Mouse (Mus musculus): ENCODE results near the gene Tcf20. TPM values are rescaled to one million over a fixed set of nuclear protein-coding genes. Genes with fewer than 3 reads are reported as not detected.

The Tcf20 gene
- polyA plus RNA-seq (2016; fragmentation: Nextera tagmentation; extraction: Ambion mirVana) = 3.9 and 4.0 TPM in 2 replicates

DNA sequence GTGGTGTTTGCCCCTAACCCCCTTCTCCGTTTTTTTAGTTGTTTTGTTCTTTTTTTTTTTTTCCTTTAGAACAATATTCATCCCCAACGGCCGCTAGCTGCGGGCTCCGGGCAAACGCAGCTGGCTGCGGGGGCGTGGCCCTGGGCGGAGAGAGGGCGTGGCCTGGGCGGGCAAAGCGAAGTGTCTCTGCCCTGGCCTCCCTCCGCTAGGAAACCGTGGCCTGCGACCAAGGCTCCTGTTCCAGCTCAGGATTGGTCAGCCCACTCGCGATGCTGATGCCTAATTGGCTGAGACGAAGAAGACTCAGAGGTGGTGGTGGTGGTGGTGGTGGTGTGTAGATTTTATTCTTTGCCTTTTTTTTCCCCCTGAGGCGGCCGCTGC lies at the start of gene Tcf20:
Tcf20 (minus strand) TSS at position 141 of the 381 bp plus-strand sequence.
- peak; percentile 85 for ATAC-seq
- H3K9ac ChIP-seq = peak within 1 kb of the TSS; percentile 32; the same call in 1 of the 2 replicates
- H3K4me2 ChIP-seq = peak within 1 kb of the TSS; percentile 76
- H3K27me3 ChIP-seq (replicated peaks) = peaks cover 88% of the 10 kb centered on the region
- H3K9me3 ChIP-seq (replicated peaks) = no peaks in the 10 kb centered on the region
- H3K4me1 ChIP-seq = peaks cover 14% of the 10 kb centered on the region
- H3K27ac ChIP-seq = no peak within 1 kb of the TSS
- H3K36me3 ChIP-seq = no peaks in the 10 kb centered on the region
- H3K4me3 ChIP-seq = peak within 1 kb of the TSS; percentile 49
- 0% methylated on average over 20 of the region's 20 CpGs for WGBS (ENCODE audit: insufficient replicate concordance)

- Histone ChIP-seq H3K9me3 (replicated peaks) (no peaks in the 10 kb centered on the region), H3K4me3 (no peak overlapping the region), H3K4me1 (peaks cover 30% of the 10 kb centered on the region), H3K9ac (no peak overlapping the region), H3K27me3 (replicated peaks) (peaks cover 43% of the 10 kb centered on the region), H3K36me3 (no peaks in the 10 kb centered on the region), H3K4me2 (no peak overlapping the region), H3K27ac (no peak overlapping the region)
- 82% methylated on average over 14 of the region's 14 CpGs for WGBS (ENCODE audit: insufficient replicate concordance)
- ATAC-seq = no peak
Observed at GRCm38 (mm10) chr15:83036900-83037519, 49.3 kb upstream of the Tcf20 start.

DNA sequence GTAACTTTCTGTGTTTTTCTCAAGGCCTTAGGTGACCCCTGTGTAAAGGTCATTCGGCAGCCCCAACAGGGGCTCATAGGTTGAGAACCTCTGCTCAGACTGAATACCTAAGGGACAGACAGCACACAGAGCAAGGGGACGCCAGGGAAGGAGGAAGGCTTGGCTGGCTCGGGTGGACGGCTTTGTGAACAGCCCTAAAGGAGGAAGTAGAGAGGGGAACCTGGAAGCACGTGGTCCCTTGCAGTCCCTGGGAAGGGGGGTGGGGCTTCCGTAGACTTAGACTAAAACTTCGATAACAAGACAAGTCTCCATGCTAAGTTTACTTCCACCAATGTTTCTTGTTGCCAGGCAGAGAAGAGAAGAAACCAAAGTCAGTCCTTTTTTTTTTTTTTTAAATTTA lies 48.4 kb upstream of the Tcf20 start:
- Histone ChIP-seq H3K9ac (no peak overlapping the region), H3K4me1 (peaks cover 30% of the 10 kb centered on the region), H3K27ac (no peak overlapping the region), H3K36me3 (no peaks in the 10 kb centered on the region), H3K4me2 (no peak overlapping the region), H3K27me3 (replicated peaks) (peaks cover 48% of the 10 kb centered on the region), H3K4me3 (no peak overlapping the region), H3K9me3 (replicated peaks) (no peaks in the 10 kb centered on the region)
- 16% methylated on average over 7 of the region's 7 CpGs for WGBS (ENCODE audit: insufficient replicate concordance)
- no peak for ATAC-seq

GRCm38 (mm10) chr15:83034275-83034977 lies 46.8 kb upstream of the Tcf20 start:
- Histone ChIP-seq H3K36me3 (no peaks in the 10 kb centered on the region), H3K9me3 (replicated peaks) (no peaks in the 10 kb centered on the region), H3K27ac (no peak overlapping the region), H3K4me2 (peak overlapping the region; percentile 40), H3K27me3 (replicated peaks) (peaks cover 47% of the 10 kb centered on the region), H3K4me3 (peak overlapping the region; percentile 10; the same call in 1 of the 2 replicates), H3K4me1 (peaks cover 40% of the 10 kb centered on the region), H3K9ac (no peak overlapping the region)
- no peak for ATAC-seq
- WGBS (ENCODE audit: insufficient replicate concordance) = 26% methylated on average over 17 of the region's 17 CpGs

DNA sequence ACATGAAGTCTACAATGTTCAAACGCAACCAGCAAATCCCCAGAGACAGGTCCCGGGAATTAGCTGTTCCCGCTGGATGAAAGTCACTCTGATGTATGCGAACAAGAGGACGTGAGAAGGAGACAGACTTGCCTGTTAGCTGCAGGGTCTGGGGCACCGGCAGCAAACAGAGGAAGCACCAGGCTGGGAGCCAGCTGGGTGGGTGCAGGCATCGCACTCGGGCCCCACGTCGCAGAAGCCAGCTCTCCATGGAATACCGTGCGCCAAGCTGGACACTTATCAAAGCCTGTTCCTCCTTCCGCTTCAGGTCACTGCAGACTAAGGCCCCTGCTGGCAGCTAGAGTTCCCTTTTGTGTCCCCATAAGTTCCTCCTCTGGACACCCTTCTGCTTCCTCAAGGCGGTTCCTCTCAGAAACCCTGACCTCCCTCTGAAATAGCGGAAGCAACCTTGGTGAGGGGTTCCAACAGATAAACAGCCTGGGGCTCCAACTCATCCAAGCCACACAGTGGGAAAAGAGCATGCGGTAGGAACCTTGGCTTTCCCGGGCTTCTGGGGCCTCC lies 45.4 kb upstream of the Tcf20 start, which contains the start of gene Nfam1:
Nfam1 (minus strand) TSS at position 326 of the 561 bp plus-strand sequence.
- 10% methylated on average over 17 of the region's 17 CpGs for WGBS (ENCODE audit: insufficient replicate concordance)
- H3K27ac ChIP-seq = 0 out of 2 replicates have a peak within 1 kb of the TSS, but pooled peaks have one; percentile 14

GRCm38 (mm10) chr15:83030884-83031283 lies 43.2 kb upstream of the Tcf20 start:
- WGBS (ENCODE audit: insufficient replicate concordance) = 36% methylated on average over 4 of the region's 4 CpGs

More for the DNA sequence above, 45.4 kb upstream of the Tcf20 start, which contains the start of gene Nfam1:
- H3K36me3 ChIP-seq = no peaks in the 10 kb centered on the region
- H3K9ac ChIP-seq = 0 out of 2 replicates have a peak within 1 kb of the TSS, but pooled peaks have one; percentile 12
- H3K4me3 ChIP-seq = peak within 1 kb of the TSS; percentile 23
- peak within 1 kb of the TSS; percentile 40 for H3K4me2 ChIP-seq
- 0 out of 2 replicates have a peak, but pooled peaks have one; percentile 26 for ATAC-seq
- no peaks in the 10 kb centered on the region for H3K9me3 ChIP-seq (replicated peaks)
- H3K27me3 ChIP-seq (replicated peaks) = peaks cover 44% of the 10 kb centered on the region
- H3K4me1 ChIP-seq = peaks cover 40% of the 10 kb centered on the region

GRCm38 (mm10) chr15:83029725-83030718 lies 42.4 kb upstream of the Tcf20 start:
- no peaks in the 10 kb centered on the region for H3K9me3 ChIP-seq (replicated peaks)
- H3K36me3 ChIP-seq = no peaks in the 10 kb centered on the region
- H3K4me1 ChIP-seq = peaks cover 40% of the 10 kb centered on the region
- WGBS (ENCODE audit: insufficient replicate concordance) = 38% methylated on average over 11 of the region's 11 CpGs
- no peak overlapping the region for H3K4me3 ChIP-seq
- no peak overlapping the region; the same call in 1 of the 2 replicates for H3K27ac ChIP-seq
- ATAC-seq = no peak
- 0 out of 2 replicates have a peak overlapping the region, but pooled peaks have one; percentile 7 for H3K4me2 ChIP-seq
- H3K27me3 ChIP-seq (replicated peaks) = peaks cover 49% of the 10 kb centered on the region
- no peak overlapping the region for H3K9ac ChIP-seq

More at GRCm38 (mm10) chr15:83030884-83031283, 43.2 kb upstream of the Tcf20 start:
- Histone ChIP-seq H3K27ac (no peak overlapping the region), H3K27me3 (replicated peaks) (peaks cover 50% of the 10 kb centered on the region), H3K4me2 (no peak overlapping the region), H3K36me3 (no peaks in the 10 kb centered on the region), H3K4me1 (peaks cover 42% of the 10 kb centered on the region), H3K4me3 (no peak overlapping the region), H3K9me3 (replicated peaks) (no peaks in the 10 kb centered on the region), H3K9ac (no peak overlapping the region)
- no peak for ATAC-seq

DNA sequence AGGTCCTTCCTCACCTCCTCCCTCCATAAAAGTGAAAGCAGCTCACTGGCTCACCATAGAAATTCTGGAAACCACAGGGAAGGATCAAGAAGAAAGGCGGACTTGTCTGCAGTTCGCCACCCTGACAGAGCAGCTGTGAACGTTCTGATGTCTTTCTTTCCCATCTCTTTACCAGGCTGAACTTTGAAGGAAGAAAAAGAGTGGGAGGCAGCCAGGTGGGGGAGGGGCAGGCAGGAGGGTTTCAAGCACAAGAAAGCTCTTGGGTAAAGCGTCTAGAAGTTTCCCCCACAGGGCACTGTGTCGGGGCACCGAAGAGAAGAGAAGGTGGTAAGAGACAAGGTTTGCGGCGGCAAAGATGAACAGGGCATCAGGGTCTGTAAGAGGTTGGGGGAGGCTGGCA lies 38.5 kb upstream of the Tcf20 start:
- H3K27ac ChIP-seq = no peak overlapping the region
- no peak overlapping the region for H3K9ac ChIP-seq
- 54% methylated on average over 8 of the region's 8 CpGs for WGBS (ENCODE audit: insufficient replicate concordance)
- H3K4me1 ChIP-seq = peaks cover 20% of the 10 kb centered on the region
- no peaks in the 10 kb centered on the region for H3K9me3 ChIP-seq (replicated peaks)
- no peak overlapping the region for H3K4me3 ChIP-seq
- H3K4me2 ChIP-seq = no peak overlapping the region
- ATAC-seq = no peak
- H3K27me3 ChIP-seq (replicated peaks) = peaks cover 10% of the 10 kb centered on the region; the same call in 1 of the 2 replicates
- no peaks in the 10 kb centered on the region for H3K36me3 ChIP-seq

DNA sequence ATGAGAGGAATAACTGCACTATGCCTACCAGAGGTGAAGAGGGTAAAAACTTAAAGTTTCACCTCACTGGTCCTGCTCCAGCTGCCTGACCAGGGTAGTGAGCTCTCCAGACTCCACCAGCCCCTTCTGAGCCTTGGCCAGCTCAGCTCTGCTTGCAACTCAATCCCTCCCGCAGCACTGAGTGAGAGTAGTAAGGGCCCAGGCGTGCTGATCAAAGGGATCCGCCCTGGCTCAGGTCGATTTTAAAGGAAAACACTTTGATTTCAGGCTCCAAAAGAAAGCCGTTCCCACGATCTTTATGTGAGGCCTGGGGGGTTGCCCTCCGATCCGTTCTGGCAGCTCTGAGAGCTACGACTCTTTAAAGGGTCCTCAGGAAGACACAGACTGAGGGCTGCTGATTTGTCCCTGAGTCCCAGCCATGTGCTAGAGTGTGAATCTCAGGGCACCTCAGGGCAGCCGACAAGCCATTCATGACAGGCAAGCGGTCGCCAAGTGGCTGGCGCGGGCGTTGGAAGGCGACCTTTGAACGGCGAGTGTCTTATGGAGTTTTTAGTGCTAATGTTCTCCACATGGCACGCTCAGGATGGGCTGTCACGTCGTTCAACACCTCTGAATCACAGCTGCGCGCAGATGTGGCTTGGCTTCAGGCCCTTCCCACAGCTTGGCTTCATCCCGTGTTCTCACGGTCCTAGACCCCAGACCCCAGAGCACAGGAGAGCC lies 37.5 kb upstream of the Tcf20 start:
- no peaks in the 10 kb centered on the region for H3K36me3 ChIP-seq
- H3K4me1 ChIP-seq = peaks cover 15% of the 10 kb centered on the region
- H3K27ac ChIP-seq = no peak overlapping the region
- peaks cover 10% of the 10 kb centered on the region; the same call in 1 of the 2 replicates for H3K27me3 ChIP-seq (replicated peaks)
- H3K9me3 ChIP-seq (replicated peaks) = no peaks in the 10 kb centered on the region
- H3K9ac ChIP-seq = no peak overlapping the region
- no peak for ATAC-seq
- H3K4me2 ChIP-seq = no peak overlapping the region
- no peak overlapping the region for H3K4me3 ChIP-seq
- WGBS (ENCODE audit: insufficient replicate concordance) = 61% methylated on average over 25 of the region's 25 CpGs

DNA sequence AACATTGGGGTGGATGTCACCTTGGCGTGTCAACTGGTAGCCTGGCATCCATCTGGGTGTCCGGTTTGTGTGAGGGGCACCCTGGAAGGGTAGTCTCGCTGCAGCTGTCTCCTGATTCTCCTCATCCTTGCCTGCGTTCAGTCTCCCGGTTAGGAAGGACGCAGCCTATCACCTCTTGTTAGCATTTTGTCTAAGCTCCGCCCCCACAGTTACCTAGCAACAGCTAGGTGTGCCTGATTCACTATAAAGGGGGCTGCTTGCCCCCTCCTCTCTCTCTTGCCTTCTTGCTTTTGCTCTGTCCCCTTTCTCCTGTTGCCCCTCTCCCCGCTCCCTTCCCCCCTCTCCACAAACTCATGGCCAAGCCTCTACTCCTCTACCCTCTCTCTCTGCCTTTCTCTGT lies 35.3 kb upstream of the Tcf20 start:
- no peak overlapping the region for H3K27ac ChIP-seq
- 52% methylated on average over 8 of the region's 8 CpGs for WGBS (ENCODE audit: insufficient replicate concordance)
- no peak overlapping the region for H3K4me3 ChIP-seq
- H3K9ac ChIP-seq = no peak overlapping the region
- ATAC-seq = no peak
- 0 out of 2 replicates have a peak, but pooled peaks cover 10% of the 10 kb centered on the region for H3K27me3 ChIP-seq (replicated peaks)
- H3K4me1 ChIP-seq = peaks cover 13% of the 10 kb centered on the region
- H3K4me2 ChIP-seq = no peak overlapping the region
- H3K36me3 ChIP-seq = no peaks in the 10 kb centered on the region
- H3K9me3 ChIP-seq (replicated peaks) = no peaks in the 10 kb centered on the region
